Mouse (Mus musculus) MEL (cell line): ENCODE data around the gene Kctd2. TPM values are rescaled to one million over a fixed set of nuclear protein-coding genes. Genes with fewer than 3 reads are reported as not detected.
A peak's percentile ranks its signal among the peaks of the same experiment; 100 is the strongest.

Source experiments
- DNase-seq: peaks from one replicate; pipeline ENCODE4 v3.0.0; 2011; ENCODE audit warnings: low read depth, low spot score
- H3K27ac ChIP-seq: 2 replicates; pipeline ENCODE4 v1.5.1; 2012; ENCODE audit warnings: low read depth, mild to moderate bottlenecking, control low read depth, low read length, moderate library complexity; ENCODE audit not compliant: control insufficient read depth
- H3K27me3 ChIP-seq, 2 experiments: fragments of 150-350 bp in 1 of 2; sonication (generic) in 1 of 2; 2 replicates each; pipeline ENCODE4 v1.6.1; 2012; ENCODE audit warnings: low read length in 2 of 2, mild to moderate bottlenecking in 2 of 2, improper control_type of control experiment in 1 of 2, moderate library complexity in 1 of 2; ENCODE audit not compliant: insufficient read depth in 2 of 2, control insufficient read depth in 1 of 2
- H3K36me3 ChIP-seq, 2 experiments: 2 replicates each; pipeline ENCODE4 v1.6.1; 2012 to 2014; ENCODE audit warnings: low read length in 2 of 2, improper control_type of control experiment in 1 of 2, inconsistent platforms in 1 of 2, mild to moderate bottlenecking in 1 of 2; ENCODE audit not compliant: insufficient read depth in 2 of 2, control insufficient read depth in 1 of 2
- H3K4me1 ChIP-seq, 2 experiments: fragments of 150-350 bp in 1 of 2; sonication (generic) in 1 of 2; 2 replicates each; pipeline ENCODE4 v1.6.1; 2012; ENCODE audit warnings: low read length in 2 of 2, improper control_type of control experiment in 1 of 2, mild to moderate bottlenecking in 1 of 2; ENCODE audit not compliant: insufficient read depth in 2 of 2, control insufficient read depth in 1 of 2
- H3K4me3 ChIP-seq, 2 experiments: fragments of 150-350 bp in 1 of 2; sonication (generic) in 1 of 2; 2 replicates each; pipeline ENCODE4 v1.5.1; 2012; ENCODE audit warnings: low read depth in 2 of 2, low read length in 2 of 2, mild to moderate bottlenecking in 2 of 2, moderate library complexity in 2 of 2, control low read depth in 1 of 2, improper control_type of control experiment in 1 of 2; ENCODE audit not compliant: control insufficient read depth in 1 of 2, insufficient read depth in 1 of 2
- H3K79me2 ChIP-seq: 2 replicates; pipeline ENCODE4 v1.6.1; 2012; ENCODE audit warnings: mild to moderate bottlenecking, low read length, moderate library complexity; ENCODE audit not compliant: control insufficient read depth, poor library complexity, insufficient read depth
- H3K9ac ChIP-seq: 2 replicates; pipeline ENCODE4 v1.6.1; 2012; ENCODE audit warnings: low read depth, mild to moderate bottlenecking, control low read depth, low read length, moderate library complexity; ENCODE audit not compliant: control insufficient read depth, poor library complexity, severe bottlenecking
- H3K9me3 ChIP-seq: fragments of 150-350 bp; sonication (generic); replicated peaks from 2 replicates; pipeline ENCODE4 v1.6.1; 2012; ENCODE audit warnings: mild to moderate bottlenecking, low read length, improper control_type of control experiment, moderate library complexity; ENCODE audit not compliant: insufficient read depth
- BHLHE40 ChIP-seq: IDR thresholded peaks from 2 replicates; pipeline ENCODE4 v1.6.1; 2012; ENCODE audit warnings: low read depth, mild to moderate bottlenecking, inconsistent platforms, low read length, improper control_type of control experiment, borderline replicate concordance
- CHD1 ChIP-seq: IDR thresholded peaks from 2 replicates; pipeline ENCODE4 v1.6.1; 2012; ENCODE audit warnings: low read depth, mild to moderate bottlenecking, inconsistent platforms, low read length, improper control_type of control experiment
- ELF1 ChIP-seq: IDR thresholded peaks from 2 replicates; pipeline ENCODE4 v1.6.1; 2014; ENCODE audit warnings: low read depth, mild to moderate bottlenecking, inconsistent platforms, low read length, improper control_type of control experiment, moderate library complexity
- ETS1 ChIP-seq: IDR thresholded peaks from 2 replicates; pipeline ENCODE4 v1.6.1; 2012; ENCODE audit warnings: low read depth, mild to moderate bottlenecking, inconsistent platforms, low read length, improper control_type of control experiment, moderate library complexity
- GABPA ChIP-seq: IDR thresholded peaks from 2 replicates; pipeline ENCODE4 v1.6.1; 2012; ENCODE audit warnings: low read depth, mild to moderate bottlenecking, inconsistent platforms, low read length, improper control_type of control experiment, moderate library complexity
- HCFC1 ChIP-seq: IDR thresholded peaks from 2 replicates; pipeline ENCODE4 v1.6.1; 2012; ENCODE audit warnings: low read depth, mild to moderate bottlenecking, inconsistent platforms, low read length, improper control_type of control experiment, moderate library complexity
- KAT2A ChIP-seq: conservative IDR thresholded peaks from 2 replicates; pipeline ENCODE4 v1.6.1; 2012; ENCODE audit warnings: low read depth, low read length, improper control_type of control experiment, inconsistent platforms
- MAX ChIP-seq: IDR thresholded peaks from 2 replicates; pipeline ENCODE4 v1.6.1; 2011; ENCODE audit warnings: low read length, improper control_type of control experiment
- MAZ ChIP-seq: IDR thresholded peaks from 2 replicates; pipeline ENCODE4 v1.6.1; 2012; ENCODE audit warnings: low read depth, mild to moderate bottlenecking, inconsistent platforms, low read length, improper control_type of control experiment
- MXI1 ChIP-seq: IDR thresholded peaks from 2 replicates; pipeline ENCODE4 v1.6.1; 2011; ENCODE audit warnings: mild to moderate bottlenecking, low read depth, low read length, improper control_type of control experiment
- MYB ChIP-seq: IDR thresholded peaks from 2 replicates; pipeline ENCODE4 v1.6.1; 2011; ENCODE audit warnings: mild to moderate bottlenecking, low read depth, low read length, improper control_type of control experiment
- MYC ChIP-seq: IDR thresholded peaks from 2 replicates; pipeline ENCODE4 v1.6.1; 2011; ENCODE audit warnings: low read depth, mild to moderate bottlenecking, low read length, improper control_type of control experiment, moderate library complexity
- NELFE ChIP-seq: IDR thresholded peaks from 2 replicates; pipeline ENCODE4 v1.6.1; 2011; ENCODE audit warnings: low read depth, low read length, improper control_type of control experiment
- NRF1 ChIP-seq: IDR thresholded peaks from 2 replicates; pipeline ENCODE4 v1.6.1; 2014; ENCODE audit warnings: low read depth, mild to moderate bottlenecking, inconsistent platforms, low read length, improper control_type of control experiment, moderate library complexity; ENCODE audit not compliant: poor library complexity, insufficient read depth, severe bottlenecking
- POLR2A ChIP-seq, 2 experiments: IDR thresholded peaks; 2 replicates each; pipeline ENCODE4 v1.6.1; 2011 to 2012; ENCODE audit warnings: low read length in 2 of 2, mild to moderate bottlenecking in 2 of 2, control low read depth in 1 of 2, improper control_type of control experiment in 1 of 2, low read depth in 1 of 2, moderate library complexity in 1 of 2; ENCODE audit not compliant: control insufficient read depth in 1 of 2, insufficient read depth in 1 of 2, poor library complexity in 1 of 2
- POLR2AphosphoS2 ChIP-seq: IDR thresholded peaks from 2 replicates; pipeline ENCODE4 v1.6.1; 2011; ENCODE audit warnings: low read length, improper control_type of control experiment
- RCOR1 ChIP-seq: IDR thresholded peaks from 2 replicates; pipeline ENCODE4 v1.6.1; 2012; ENCODE audit warnings: low read depth, mild to moderate bottlenecking, inconsistent platforms, low read length, improper control_type of control experiment
- SIN3A ChIP-seq: IDR thresholded peaks from 2 replicates; pipeline ENCODE4 v1.6.1; 2012; ENCODE audit warnings: low read length, improper control_type of control experiment, inconsistent platforms
- SMC3 ChIP-seq: IDR thresholded peaks from 2 replicates; pipeline ENCODE4 v1.6.1; 2011; ENCODE audit warnings: low read depth, low read length, improper control_type of control experiment
- TBP ChIP-seq: IDR thresholded peaks from 2 replicates; pipeline ENCODE4 v1.8.0; 2011; ENCODE audit warnings: low read depth, low read length, improper control_type of control experiment
- TCF12 ChIP-seq: IDR thresholded peaks from 2 replicates; pipeline ENCODE4 v1.6.1; 2014; ENCODE audit warnings: low read depth, mild to moderate bottlenecking, inconsistent platforms, low read length, improper control_type of control experiment, moderate library complexity
- UBTF ChIP-seq: IDR thresholded peaks from 2 replicates; pipeline ENCODE4 v1.6.1; 2012; ENCODE audit warnings: low read depth, mild to moderate bottlenecking, inconsistent platforms, low read length, improper control_type of control experiment, moderate library complexity, borderline replicate concordance; ENCODE audit not compliant: insufficient read depth
- ZC3H11A ChIP-seq: IDR thresholded peaks from 2 replicates; pipeline ENCODE4 v1.6.1; 2012; ENCODE audit warnings: low read depth, mild to moderate bottlenecking, inconsistent platforms, low read length, improper control_type of control experiment
- ZKSCAN1 ChIP-seq: IDR thresholded peaks from 2 replicates; pipeline ENCODE4 v1.6.1; 2012; ENCODE audit warnings: low read depth, mild to moderate bottlenecking, inconsistent platforms, low read length, improper control_type of control experiment, moderate library complexity
- ZMIZ1 ChIP-seq: IDR thresholded peaks from 2 replicates; pipeline ENCODE4 v1.6.1; 2012; ENCODE audit warnings: low read depth, mild to moderate bottlenecking, inconsistent platforms, low read length, improper control_type of control experiment, moderate library complexity
- polyA plus RNA-seq, 2 experiments: library from polyadenylated mRNA; stranded (reverse) in 1 of 2; unstranded in 1 of 2; fragments of >175 nt in 1 of 2; fragments of >200 nt in 1 of 2; gene quantifications; 2 replicates each; pipeline versions ENCODE4 v1.2.1 to v1.2.4; 2012; ENCODE audit warnings: low replicate concordance in 2 of 2, low read depth in 1 of 2; ENCODE audit not compliant: insufficient read length in 2 of 2, insufficient read depth in 1 of 2, missing spikeins in 1 of 2
- total RNA-seq: library from RNA; depleted of rRNA; stranded (reverse); fragments of 300-350 nt; gene quantifications from 2 replicates; pipeline ENCODE4 v1.2.3, GENCODE M21; 2012

Gene Kctd2
- total and polyA plus RNA-seq, 3 experiments, result 13.2 to 20.6 TPM; not detected in 1

- peak; percentile 78 for TF ChIP-seq TBP
- no peak for TF ChIP-seq CHD1
- TF ChIP-seq ZKSCAN1, result no peak
- TF ChIP-seq MXI1, result peak; percentile 77
Observed at GRCm38 (mm10) chr11:115473626-115474275, 53.8 kb downstream of the Kctd2 start (continued).

DNA sequence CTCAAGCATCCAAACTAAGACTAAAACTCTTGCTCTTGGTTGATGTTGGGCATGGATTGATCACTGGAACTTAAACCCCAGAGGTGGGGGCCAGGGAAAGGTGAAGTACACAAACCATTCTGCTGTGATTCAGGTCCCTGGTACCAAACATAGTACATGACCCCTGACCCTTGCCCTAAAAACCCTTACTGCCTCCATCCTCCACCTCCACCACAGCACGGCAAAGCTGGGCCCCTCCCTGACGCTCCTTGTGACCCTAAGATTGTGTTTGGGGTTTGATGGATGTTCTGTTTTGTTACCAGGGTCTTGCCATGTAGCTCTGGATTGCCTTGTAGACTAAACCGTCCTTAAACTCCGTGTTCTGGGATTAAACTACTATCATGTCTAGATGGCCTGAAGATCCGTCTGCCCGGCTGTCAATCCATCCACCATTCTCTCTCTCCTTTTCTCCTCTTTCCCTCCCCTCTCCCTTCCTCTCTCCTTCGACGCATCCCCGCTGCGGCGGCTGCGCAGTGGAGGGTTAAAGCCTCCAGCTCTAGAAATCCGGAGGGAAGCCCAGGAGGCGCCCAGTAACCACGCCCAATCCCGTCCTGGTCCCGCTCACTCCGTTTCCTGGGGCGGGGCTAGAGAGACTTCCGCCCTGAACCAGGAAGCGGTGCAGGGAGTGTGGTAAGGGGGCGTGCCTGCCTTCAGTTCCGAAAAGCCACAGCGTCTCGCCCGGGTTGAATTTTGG, 55.3 kb downstream of the Kctd2 start, which contains the start of gene Armc7:
Armc7 (plus strand) TSS at position 643 of the 733 bp plus-strand sequence.
- Histone ChIP-seq H3K36me3 (peaks cover 0 to 32% of the 10 kb centered on the region in 2 experiments; a peak in 2 of 4 replicates), H3K4me3 (peak within 1 kb of the TSS; percentile 90 to 100), H3K4me1 (peaks cover 15 to 46% of the 10 kb centered on the region in 2 experiments), H3K27ac (peak within 1 kb of the TSS; percentile 59), H3K9me3 (no peaks in the 10 kb centered on the region), H3K9ac (peak within 1 kb of the TSS; percentile 82), H3K27me3 (no peaks in the 10 kb centered on the region)
- DNase-seq, result peak; percentile 99
- TF ChIP-seq CHD1 (no peak), POLR2AphosphoS2 (peak; percentile 74), MYC (0 out of 2 replicates have a peak, but pooled peaks have one; percentile 24), MAZ (peak; percentile 64), MXI1 (peak; percentile 97), POLR2A (IDR thresholded peaks at IDR 0.05; ENCODE audit: control insufficient read depth in 1 of 2, insufficient read depth in 1 of 2, low read depth in 1 of 2, low read length in 2 of 2, poor library complexity in 1 of 2) (peak; percentile 77 to 83), SMC3 (0 out of 2 replicates have a peak, but pooled peaks have one; percentile 13), HCFC1 (peak; percentile 86), UBTF (no peak), MAX (peak; percentile 72), GABPA (no peak), ZMIZ1 (peak; percentile 79; the same call in 1 of the 2 replicates), MYB (no peak), TCF12 (peak; percentile 60), ZKSCAN1 (no peak), ZC3H11A (no peak; the same call in 1 of the 2 replicates), SIN3A (peak; percentile 99), NRF1 (peak; percentile 88), KAT2A (peak; percentile 55; the same call in 1 of the 2 replicates), ELF1 (peak; percentile 99), TBP (peak; percentile 48; the same call in 1 of the 2 replicates), BHLHE40 (no peak), ETS1 (peak; percentile 53), RCOR1 (peak; percentile 61; the same call in 1 of the 2 replicates), NELFE (peak; percentile 79)
- TF ChIP-seq, all 39 proteins: peak for 18
- peaks cover 5% of the 10 kb centered on the region for H3K79me2 ChIP-seq
